Mouse (Mus musculus) lung, adult 18-20 months (tissue): Measurements from ENCODE around the gene Castor1.
A peak's percentile ranks its signal among the peaks of the same experiment; 100 is the strongest.
"Not testable (repeated sequence)": the region's sequence is repeated elsewhere in the genome, so short reads cannot be mapped to it uniquely, and the experiment has no call there.

Source experiments
- DNase-seq, 2 experiments: peaks; one replicate each; pipeline ENCODE4 v3.0.0; 2022; ENCODE audit warnings: mixed read lengths in 2 of 2

Castor1 gene

DNA sequence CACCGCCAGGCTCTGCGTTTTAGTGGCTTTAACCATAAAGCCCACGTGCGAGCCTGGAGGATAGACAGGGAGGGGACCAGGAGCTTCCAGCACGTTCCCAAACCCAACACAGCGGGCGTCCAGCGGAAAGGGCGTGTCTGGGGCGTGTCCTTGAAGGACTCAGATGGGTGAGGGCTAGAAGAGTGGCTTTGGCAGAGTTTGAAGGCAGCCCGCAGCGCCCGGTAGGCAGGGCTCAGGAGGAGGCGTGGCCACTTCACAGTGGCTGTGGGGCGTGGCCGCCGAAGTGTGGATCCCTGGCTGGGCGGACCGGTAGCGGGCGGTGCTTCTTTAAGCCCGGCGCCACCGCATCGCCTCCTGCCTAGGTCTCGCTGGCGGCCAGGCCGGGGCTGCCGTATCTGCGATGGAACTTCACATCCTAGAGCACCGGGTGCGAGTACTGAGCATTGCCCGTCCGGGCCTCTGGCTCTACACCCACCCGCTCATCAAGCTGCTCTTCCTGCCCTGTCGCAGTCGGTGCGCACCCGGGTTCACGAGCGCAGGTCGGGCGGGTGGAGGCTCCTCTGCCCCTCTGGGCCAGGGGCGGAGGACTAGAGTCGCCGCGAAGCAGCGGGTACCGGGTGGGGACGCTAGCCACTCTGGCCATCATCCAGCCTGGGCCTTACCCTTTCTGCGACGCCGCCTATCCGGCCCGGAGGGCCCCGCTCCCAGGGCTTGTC is at the start of gene Castor1:
Gene Castor1 (plus strand): TSS at position 312 of the 716 bp plus-strand sequence.
- peak; percentile 97 to 98 for DNase-seq

DNA sequence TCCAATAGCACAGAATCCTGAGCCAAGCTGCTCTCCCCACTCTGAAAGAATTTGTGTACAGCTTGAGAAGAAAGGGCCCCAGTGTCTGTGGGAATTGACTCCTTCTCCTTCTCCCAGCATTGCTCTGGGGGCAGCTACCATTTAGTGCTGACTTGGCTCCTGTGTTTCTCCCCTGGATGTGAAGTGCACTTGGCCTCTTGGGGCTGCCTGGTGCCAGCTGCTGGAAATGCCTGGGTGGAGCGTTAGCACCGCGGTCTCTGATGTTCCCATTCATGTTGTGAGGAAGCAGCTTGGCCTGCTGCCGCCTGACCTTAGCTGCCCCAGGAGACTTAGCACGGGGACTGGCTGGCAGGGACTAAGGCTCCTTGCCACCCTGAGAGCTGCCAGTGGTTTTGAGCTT is 43.4 kb upstream of the Castor1 start:
- DNase-seq: peak; percentile 65 to 66

DNA sequence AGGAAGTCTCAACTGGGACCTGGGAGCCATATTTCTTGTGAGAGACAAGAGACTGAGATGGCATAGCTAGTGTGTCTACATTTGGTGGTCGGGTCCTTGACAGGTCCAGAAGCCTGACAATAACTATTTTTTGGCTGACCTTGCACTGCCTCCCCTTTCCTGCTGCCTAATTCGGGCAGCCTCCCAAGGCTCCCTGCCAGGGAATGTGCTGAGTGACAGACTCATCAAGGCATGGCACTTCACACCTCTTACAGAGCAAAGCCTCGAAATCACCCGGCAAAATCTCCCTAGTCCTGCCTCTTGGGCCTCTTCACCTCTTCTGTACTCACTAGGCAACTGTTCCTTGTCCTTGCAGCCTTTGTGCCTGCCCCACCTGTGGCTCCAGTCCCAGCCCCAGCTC is 40.3 kb upstream of the Castor1 start:
- DNase-seq: no peak

DNA sequence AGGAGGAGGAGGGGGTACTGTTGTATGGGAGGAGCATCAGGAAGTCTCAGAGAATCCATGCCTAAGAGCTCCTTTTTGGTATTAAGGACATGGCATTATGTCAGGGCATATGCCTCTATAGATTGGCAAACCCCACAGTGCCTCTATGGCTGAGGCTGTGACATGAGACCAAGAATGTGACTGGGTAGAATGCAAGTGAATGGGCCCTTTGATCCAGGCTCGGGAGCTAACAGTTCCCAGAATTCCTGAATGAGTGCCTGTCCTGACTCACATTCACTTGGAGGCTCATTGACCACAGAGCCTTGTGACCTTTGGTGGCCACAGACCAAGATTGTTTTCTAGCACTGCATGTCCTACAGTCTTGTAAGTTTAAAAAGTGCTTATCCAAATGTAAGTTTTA is 36.0 kb upstream of the Castor1 start:
- DNase-seq: no peak

DNA sequence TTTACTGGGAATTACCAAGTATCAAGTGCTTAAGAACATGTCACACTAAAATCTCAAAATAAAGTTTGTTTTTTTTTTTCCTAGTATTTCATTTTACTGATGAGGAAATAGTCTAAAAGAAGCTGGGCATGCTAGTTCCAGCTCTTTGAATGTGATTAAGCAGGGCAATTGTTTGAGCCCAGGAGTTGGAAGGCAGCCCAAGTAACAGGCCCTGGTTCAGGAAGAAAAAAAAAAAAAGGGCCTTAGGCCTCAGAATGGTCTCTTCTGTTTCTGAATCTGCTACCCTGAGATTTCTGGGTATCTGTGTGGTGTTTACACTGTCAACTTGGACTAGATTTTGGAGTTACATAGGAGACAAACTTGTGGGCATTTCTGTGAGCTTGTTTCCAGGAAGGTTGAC is 34.5 kb upstream of the Castor1 start:
- no peak for DNase-seq

DNA sequence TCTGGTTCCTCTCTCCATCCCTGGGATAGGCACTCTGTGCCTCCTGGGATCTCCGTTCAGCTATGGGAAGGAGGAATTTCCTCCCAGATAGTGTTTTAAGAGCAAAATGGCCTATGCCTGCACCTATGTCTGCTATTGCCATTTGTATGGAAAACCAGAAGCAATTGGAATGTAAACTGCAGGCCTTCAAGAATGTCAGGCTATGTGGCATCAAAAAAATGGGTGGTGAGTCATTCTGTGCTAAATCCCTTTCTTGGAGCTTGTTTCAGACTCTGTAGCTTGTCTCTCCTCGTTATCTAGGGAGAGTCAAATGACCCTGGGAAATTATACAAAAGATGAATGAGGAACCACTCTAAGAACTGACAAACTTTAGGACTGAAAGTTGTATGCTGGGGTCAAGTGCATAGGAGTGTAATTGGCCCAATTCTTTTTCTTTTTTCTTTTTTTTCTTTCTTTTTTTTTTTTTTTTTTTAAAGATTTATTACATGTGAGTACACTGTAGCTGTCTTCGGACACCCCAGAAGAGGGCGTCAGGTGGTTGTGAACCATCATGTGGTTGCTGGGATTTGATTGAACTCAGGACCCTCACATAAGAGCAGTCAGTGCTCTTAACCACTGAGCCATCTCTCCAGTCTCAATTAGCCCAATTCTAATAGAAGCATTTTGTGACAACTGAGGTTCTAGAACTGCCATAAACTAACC is 33.6 kb upstream of the Castor1 start:
- no peak for DNase-seq

DNA sequence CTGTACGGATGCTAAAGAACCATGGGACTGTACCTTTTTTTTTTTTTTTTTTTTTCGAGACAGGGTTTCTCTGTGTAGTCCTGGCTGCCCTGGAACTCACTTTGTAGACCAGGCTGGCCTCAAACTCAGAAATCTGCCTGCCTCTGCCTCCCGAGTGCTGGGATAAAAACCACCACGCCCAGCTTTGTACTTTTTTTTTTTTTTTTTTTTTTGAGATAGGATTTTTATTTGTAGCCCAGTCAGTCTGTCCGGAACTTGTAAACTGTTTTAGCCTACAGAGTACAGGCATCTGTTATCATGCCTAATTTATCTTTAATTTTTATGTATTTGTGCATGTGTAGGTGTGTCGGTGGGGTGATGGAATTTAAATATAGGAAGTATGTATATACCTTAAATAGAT is 32.5 kb upstream of the Castor1 start:
- DNase-seq: not testable (repeated sequence)

DNA sequence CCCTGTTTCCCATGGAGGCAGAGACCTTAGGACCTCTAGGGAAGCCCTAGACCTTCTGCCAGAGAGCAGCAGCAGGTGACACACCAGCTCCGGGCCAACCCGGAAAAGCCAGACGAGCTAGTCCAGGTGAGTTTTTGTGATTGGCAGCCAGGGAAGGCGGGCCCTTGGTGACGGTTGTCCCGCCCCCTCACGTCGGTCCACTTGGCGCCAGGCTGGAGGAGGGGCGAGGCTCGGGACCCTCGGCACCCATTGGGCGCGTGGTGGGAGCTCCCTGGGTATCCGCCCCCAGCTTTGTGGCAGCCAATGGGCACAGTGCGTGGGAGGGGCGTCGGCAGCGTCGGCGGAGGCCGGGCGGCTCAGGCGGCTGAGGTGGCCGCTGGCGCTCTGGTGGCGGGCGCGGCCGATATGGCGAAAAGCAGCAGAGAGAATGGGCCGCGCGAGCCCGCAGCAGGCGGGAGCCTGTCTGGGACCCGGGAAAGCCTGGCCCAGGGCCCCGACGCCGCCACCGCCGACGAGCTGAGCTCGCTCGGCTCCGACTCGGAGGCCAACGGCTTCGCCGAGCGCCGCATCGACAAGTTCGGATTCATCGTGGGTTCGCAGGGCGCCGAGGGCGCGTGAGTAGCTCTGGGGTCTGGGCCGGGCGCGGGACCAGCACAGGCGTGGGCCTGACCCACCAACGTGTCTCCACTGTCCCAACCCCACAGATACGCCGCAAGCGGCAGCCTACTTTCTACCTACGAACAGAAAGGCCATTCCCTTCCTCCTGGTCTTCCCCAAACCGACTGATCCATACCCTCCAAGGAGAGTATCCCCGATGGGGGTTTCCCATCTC is 31.3 kb upstream of the Castor1 start, which contains the start of gene Tbc1d10a:
Gene Tbc1d10a (plus strand): TSS at position 304 of the 832 bp plus-strand sequence.
- DNase-seq: peak; percentile 99

- no peak for DNase-seq
Observed at GRCm38 (mm10) chr11:4187318-4187700, 30.7 kb upstream of the Castor1 start.

DNA sequence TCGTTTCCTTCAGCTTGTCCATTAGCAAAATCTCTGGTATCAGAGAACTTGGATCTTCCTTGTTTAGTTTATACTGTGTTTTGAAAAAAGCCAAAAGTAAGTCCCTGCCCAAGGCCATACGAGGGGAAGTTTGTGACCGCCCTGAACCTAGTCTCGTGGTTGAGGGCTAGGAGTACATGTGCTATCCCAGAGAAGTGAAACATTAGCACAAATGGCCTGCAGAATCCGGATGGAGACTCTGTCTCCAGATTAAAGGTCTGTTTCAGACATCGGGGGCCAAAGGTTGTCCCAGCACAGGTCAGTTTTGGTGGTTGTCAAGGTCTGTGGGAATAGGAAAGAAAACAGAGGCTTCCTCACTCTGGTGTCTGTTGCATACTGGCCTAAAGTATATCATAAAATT is 28.8 kb upstream of the Castor1 start:
- DNase-seq: no peak

DNA sequence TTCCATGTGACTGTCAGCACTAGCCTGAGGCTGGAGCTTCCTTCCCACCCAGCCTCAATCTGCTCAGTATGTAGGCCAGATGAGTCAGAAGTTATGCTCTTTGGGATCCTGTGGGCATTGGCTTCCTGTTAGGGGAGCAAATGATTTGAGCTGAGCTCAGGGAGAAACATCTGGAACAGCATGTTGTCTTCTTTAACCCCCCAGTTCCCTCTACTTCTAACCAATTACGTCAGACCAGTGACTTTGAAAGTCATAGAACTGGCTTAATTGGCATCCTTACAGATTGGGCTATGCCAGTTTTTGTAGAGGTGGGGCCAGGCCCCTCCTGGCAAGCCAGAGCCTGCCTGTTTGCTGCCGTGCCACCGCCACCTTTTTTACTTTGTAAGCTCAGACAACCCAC is 27.3 kb upstream of the Castor1 start:
- DNase-seq: no peak

GRCm38 (mm10) chr11:4192757-4193156 is 25.3 kb upstream of the Castor1 start:
- DNase-seq: no peak

DNA sequence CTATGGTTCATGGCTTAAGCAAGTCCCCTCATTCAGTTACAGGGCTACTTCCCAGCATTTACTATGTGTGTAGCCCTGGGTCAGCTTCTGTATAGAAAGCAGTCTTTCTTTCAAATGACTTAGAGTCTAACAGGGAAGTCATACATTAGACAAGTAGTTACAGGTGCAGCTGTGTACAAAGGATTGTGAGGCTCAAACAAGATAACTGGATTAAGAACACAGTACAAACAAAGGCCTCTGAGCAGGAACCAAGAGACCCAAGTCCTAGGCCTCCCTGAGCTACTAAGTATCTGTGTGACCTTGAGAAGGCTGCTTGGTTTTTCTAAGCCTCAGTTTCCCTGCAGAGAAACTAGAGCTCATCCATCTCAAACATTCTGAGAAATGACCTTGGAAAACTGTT is 24.6 kb upstream of the Castor1 start:
- no peak for DNase-seq

DNA sequence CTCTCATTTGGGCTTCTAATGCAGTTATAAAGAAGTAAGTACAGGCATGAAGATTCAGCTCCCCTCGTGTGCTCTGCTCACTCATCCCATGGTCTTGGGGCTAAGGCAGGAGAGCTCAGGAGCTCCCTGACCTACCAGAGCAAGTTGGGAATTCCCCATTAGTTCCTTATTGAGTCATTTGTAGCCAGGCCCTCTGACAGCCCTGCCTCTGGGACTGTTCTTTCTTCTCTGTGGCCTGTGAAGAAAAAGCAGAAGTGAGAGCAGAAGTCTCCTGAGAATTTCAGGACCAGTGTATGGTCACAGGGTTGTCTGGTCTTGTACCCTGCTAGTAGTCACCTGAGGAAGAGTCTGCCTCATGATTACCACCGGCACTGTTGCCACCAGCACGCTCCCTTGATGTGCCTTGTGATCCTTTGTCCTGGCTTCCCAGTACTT is 22.4 kb upstream of the Castor1 start:
- DNase-seq: peak in 1 of 2 experiments; percentile 39

DNA sequence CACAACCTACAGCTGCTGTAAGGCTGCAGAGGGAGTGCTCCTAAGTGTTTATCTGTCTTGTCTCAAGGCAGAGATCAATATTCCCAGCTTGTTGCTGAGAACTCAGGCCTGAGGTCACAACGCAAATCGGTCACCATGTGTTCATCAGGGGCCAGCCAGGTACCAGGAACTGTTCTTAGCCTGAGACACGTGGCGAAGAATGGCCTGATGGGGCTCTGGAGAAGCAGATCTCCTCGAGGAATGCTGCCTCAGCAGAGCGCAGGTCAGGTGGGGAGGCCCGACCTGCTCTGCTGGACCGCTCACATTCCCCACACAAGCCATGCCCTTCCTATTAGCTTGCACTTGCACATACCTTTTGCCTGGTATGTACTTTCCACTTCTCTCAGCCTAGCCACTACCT is 21.4 kb upstream of the Castor1 start:
- DNase-seq: peak; percentile 74 to 82

- DNase-seq: peak; percentile 74
Observed at GRCm38 (mm10) chr11:4197691-4198090, 20.3 kb upstream of the Castor1 start.

- no peak for DNase-seq
Observed at GRCm38 (mm10) chr11:4201981-4202700, 15.9 kb upstream of the Castor1 start.

DNA sequence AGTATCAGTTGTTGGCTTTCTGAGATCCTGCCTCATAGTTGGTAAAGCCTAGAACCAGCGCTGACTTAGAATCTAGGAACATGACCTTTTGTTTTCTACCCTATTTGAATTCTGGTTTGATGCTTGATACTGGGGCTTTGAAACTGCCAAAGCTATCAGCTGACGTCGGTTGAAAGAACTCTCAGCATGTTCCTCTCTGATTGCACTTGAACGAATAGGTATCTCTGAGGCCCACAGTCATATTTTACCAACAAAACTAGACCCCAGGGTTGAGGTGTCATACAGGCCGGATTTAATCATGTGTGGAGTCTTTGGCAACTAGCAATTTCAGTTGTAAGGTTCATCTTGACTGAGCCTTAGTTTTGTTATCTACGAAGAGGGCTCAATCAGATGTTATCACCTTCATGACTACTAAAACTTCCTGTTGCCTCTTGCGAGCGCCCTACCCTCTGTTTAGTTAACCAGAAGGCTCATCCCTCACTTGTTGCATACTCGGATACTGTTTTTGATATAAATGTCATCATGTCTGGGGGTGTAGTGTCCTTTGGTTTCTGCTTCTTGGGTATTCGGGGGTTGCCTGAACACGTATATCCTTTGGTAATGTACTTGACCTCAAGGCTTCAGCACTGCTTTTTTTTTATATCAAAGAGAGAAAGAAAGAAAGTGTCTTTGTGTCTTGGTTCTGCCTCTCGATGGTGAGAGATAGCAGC is 14.9 kb upstream of the Castor1 start:
- DNase-seq: no peak

GRCm38 (mm10) chr11:4203705-4204074 is 14.3 kb upstream of the Castor1 start:
- peak; percentile 79 to 88 for DNase-seq

- DNase-seq: peak; percentile 77 to 85
Observed at GRCm38 (mm10) chr11:4205097-4205655, 12.8 kb upstream of the Castor1 start.

DNA sequence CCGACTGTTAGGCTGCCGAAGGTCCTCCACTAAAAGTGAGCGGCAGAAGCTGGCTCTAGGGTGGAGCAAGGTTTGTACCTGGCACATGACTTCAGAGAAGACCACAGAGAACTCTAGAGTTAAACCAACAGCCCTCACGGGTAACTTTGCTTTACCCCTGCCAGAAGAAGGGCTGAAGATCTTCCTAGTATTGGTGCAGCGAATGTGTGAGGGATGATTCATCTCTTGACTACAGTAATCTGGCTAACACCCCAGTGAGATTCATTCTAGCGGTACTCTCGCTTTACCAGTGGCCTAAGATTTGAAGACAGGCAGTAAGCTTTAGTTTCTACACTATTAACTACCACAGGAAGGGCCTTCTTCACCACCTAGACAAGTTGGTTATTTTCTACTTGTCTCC is 12.1 kb upstream of the Castor1 start:
- DNase-seq: no peak

DNA sequence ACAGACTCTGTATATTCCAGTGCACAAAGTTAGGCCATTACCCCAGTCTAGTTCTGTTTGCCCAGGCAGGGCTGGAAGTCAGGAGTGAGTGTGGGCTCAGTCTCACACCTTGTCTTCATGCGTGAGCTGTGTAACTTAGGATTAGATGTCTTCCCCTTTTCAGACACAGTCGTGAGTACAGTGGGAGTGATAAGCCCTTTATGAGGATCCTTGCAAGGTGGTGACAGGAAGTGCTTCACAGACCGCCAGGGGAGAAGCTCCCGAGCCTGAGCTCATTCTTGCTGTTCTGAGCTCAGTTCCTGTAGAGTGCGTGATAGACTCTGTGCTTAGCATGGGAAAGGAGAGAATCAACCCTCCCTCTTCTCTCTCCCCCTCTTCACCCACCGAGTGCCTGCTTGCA is 11.5 kb upstream of the Castor1 start:
- DNase-seq: no peak
